Mouse (Mus musculus) MEL (cell line): ENCODE data around the gene Akap12. TPM values are rescaled to one million over a fixed set of nuclear protein-coding genes. Genes with fewer than 3 reads are reported as not detected.
A peak's percentile ranks its signal among the peaks of the same experiment; 100 is the strongest.

Experiments
- DNase-seq: peaks from one replicate; pipeline ENCODE4 v3.0.0; 2011; ENCODE audit warnings: low read depth, low spot score
- H3K27ac ChIP-seq: 2 replicates; pipeline ENCODE4 v1.5.1; 2012; ENCODE audit warnings: low read depth, mild to moderate bottlenecking, control low read depth, low read length, moderate library complexity; ENCODE audit not compliant: control insufficient read depth
- H3K27me3 ChIP-seq, 2 experiments: fragments of 150-350 bp in 1 of 2; sonication (generic) in 1 of 2; 2 replicates each; pipeline ENCODE4 v1.6.1; 2012; ENCODE audit warnings: low read length in 2 of 2, mild to moderate bottlenecking in 2 of 2, improper control_type of control experiment in 1 of 2, moderate library complexity in 1 of 2; ENCODE audit not compliant: insufficient read depth in 2 of 2, control insufficient read depth in 1 of 2
- H3K36me3 ChIP-seq, 2 experiments: 2 replicates each; pipeline ENCODE4 v1.6.1; 2012 to 2014; ENCODE audit warnings: low read length in 2 of 2, improper control_type of control experiment in 1 of 2, inconsistent platforms in 1 of 2, mild to moderate bottlenecking in 1 of 2; ENCODE audit not compliant: insufficient read depth in 2 of 2, control insufficient read depth in 1 of 2
- H3K4me1 ChIP-seq, 2 experiments: fragments of 150-350 bp in 1 of 2; sonication (generic) in 1 of 2; 2 replicates each; pipeline ENCODE4 v1.6.1; 2012; ENCODE audit warnings: low read length in 2 of 2, improper control_type of control experiment in 1 of 2, mild to moderate bottlenecking in 1 of 2; ENCODE audit not compliant: insufficient read depth in 2 of 2, control insufficient read depth in 1 of 2
- H3K4me3 ChIP-seq, 2 experiments: fragments of 150-350 bp in 1 of 2; sonication (generic) in 1 of 2; 2 replicates each; pipeline ENCODE4 v1.5.1; 2012; ENCODE audit warnings: low read depth in 2 of 2, low read length in 2 of 2, mild to moderate bottlenecking in 2 of 2, moderate library complexity in 2 of 2, control low read depth in 1 of 2, improper control_type of control experiment in 1 of 2; ENCODE audit not compliant: control insufficient read depth in 1 of 2, insufficient read depth in 1 of 2
- H3K79me2 ChIP-seq: 2 replicates; pipeline ENCODE4 v1.6.1; 2012; ENCODE audit warnings: mild to moderate bottlenecking, low read length, moderate library complexity; ENCODE audit not compliant: control insufficient read depth, poor library complexity, insufficient read depth
- H3K9ac ChIP-seq: 2 replicates; pipeline ENCODE4 v1.6.1; 2012; ENCODE audit warnings: low read depth, mild to moderate bottlenecking, control low read depth, low read length, moderate library complexity; ENCODE audit not compliant: control insufficient read depth, poor library complexity, severe bottlenecking
- H3K9me3 ChIP-seq: fragments of 150-350 bp; sonication (generic); replicated peaks from 2 replicates; pipeline ENCODE4 v1.6.1; 2012; ENCODE audit warnings: mild to moderate bottlenecking, low read length, improper control_type of control experiment, moderate library complexity; ENCODE audit not compliant: insufficient read depth
- BHLHE40 ChIP-seq: IDR thresholded peaks from 2 replicates; pipeline ENCODE4 v1.6.1; 2012; ENCODE audit warnings: low read depth, mild to moderate bottlenecking, inconsistent platforms, low read length, improper control_type of control experiment, borderline replicate concordance
- CTCF ChIP-seq, 3 experiments: IDR thresholded peaks in 2 of 3; conservative IDR thresholded peaks in 1 of 3; 2 replicates each; pipeline ENCODE4 v1.5.1; 2011 to 2012; ENCODE audit warnings: low read length in 3 of 3, low read depth in 2 of 3, mild to moderate bottlenecking in 2 of 3, improper control_type of control experiment in 1 of 3, inconsistent platforms in 1 of 3, mixed read lengths in 1 of 3, moderate library complexity in 1 of 3; ENCODE audit not compliant: control insufficient read depth in 1 of 3, insufficient read depth in 1 of 3, poor library complexity in 1 of 3, severe bottlenecking in 1 of 3
- E2F4 ChIP-seq: IDR thresholded peaks from 2 replicates; pipeline ENCODE4 v1.6.1; 2011; ENCODE audit warnings: low read depth, low read length, improper control_type of control experiment, borderline replicate concordance
- GATA1 ChIP-seq: IDR thresholded peaks from 2 replicates; pipeline ENCODE4 v1.6.1; 2011; ENCODE audit warnings: low read depth, low read length, improper control_type of control experiment
- KAT2A ChIP-seq: conservative IDR thresholded peaks from 2 replicates; pipeline ENCODE4 v1.6.1; 2012; ENCODE audit warnings: low read depth, low read length, improper control_type of control experiment, inconsistent platforms
- MAX ChIP-seq: IDR thresholded peaks from 2 replicates; pipeline ENCODE4 v1.6.1; 2011; ENCODE audit warnings: low read length, improper control_type of control experiment
- MAZ ChIP-seq: IDR thresholded peaks from 2 replicates; pipeline ENCODE4 v1.6.1; 2012; ENCODE audit warnings: low read depth, mild to moderate bottlenecking, inconsistent platforms, low read length, improper control_type of control experiment
- MEF2A ChIP-seq: IDR thresholded peaks from 2 replicates; pipeline ENCODE4 v1.6.1; 2014; ENCODE audit warnings: low read depth, mild to moderate bottlenecking, inconsistent platforms, low read length, improper control_type of control experiment; ENCODE audit not compliant: poor library complexity, insufficient replicate concordance, severe bottlenecking; ENCODE audit errors: extremely low read depth
- MYB ChIP-seq: IDR thresholded peaks from 2 replicates; pipeline ENCODE4 v1.6.1; 2011; ENCODE audit warnings: mild to moderate bottlenecking, low read depth, low read length, improper control_type of control experiment
- MYC ChIP-seq: IDR thresholded peaks from 2 replicates; pipeline ENCODE4 v1.6.1; 2011; ENCODE audit warnings: low read depth, mild to moderate bottlenecking, low read length, improper control_type of control experiment, moderate library complexity
- NRF1 ChIP-seq: IDR thresholded peaks from 2 replicates; pipeline ENCODE4 v1.6.1; 2014; ENCODE audit warnings: low read depth, mild to moderate bottlenecking, inconsistent platforms, low read length, improper control_type of control experiment, moderate library complexity; ENCODE audit not compliant: poor library complexity, insufficient read depth, severe bottlenecking
- POLR2A ChIP-seq, 2 experiments: IDR thresholded peaks; 2 replicates each; pipeline ENCODE4 v1.6.1; 2011 to 2012; ENCODE audit warnings: low read length in 2 of 2, mild to moderate bottlenecking in 2 of 2, control low read depth in 1 of 2, improper control_type of control experiment in 1 of 2, low read depth in 1 of 2, moderate library complexity in 1 of 2; ENCODE audit not compliant: control insufficient read depth in 1 of 2, insufficient read depth in 1 of 2, poor library complexity in 1 of 2
- POLR2AphosphoS2 ChIP-seq: IDR thresholded peaks from 2 replicates; pipeline ENCODE4 v1.6.1; 2011; ENCODE audit warnings: low read length, improper control_type of control experiment
- POLR2AphosphoS5 ChIP-seq: IDR thresholded peaks from 2 replicates; pipeline ENCODE4 v1.6.1; 2012; ENCODE audit warnings: low read depth, borderline replicate concordance, mild to moderate bottlenecking, inconsistent platforms, low read length, moderate library complexity, mixed read lengths
- SIN3A ChIP-seq: IDR thresholded peaks from 2 replicates; pipeline ENCODE4 v1.6.1; 2012; ENCODE audit warnings: low read length, improper control_type of control experiment, inconsistent platforms
- TAL1 ChIP-seq: IDR thresholded peaks from 2 replicates; pipeline ENCODE4 v1.6.1; 2012; ENCODE audit warnings: mild to moderate bottlenecking, inconsistent platforms, low read length, moderate library complexity, mixed read lengths
- UBTF ChIP-seq: IDR thresholded peaks from 2 replicates; pipeline ENCODE4 v1.6.1; 2012; ENCODE audit warnings: low read depth, mild to moderate bottlenecking, inconsistent platforms, low read length, improper control_type of control experiment, moderate library complexity, borderline replicate concordance; ENCODE audit not compliant: insufficient read depth
- ZC3H11A ChIP-seq: IDR thresholded peaks from 2 replicates; pipeline ENCODE4 v1.6.1; 2012; ENCODE audit warnings: low read depth, mild to moderate bottlenecking, inconsistent platforms, low read length, improper control_type of control experiment
- ZMIZ1 ChIP-seq: IDR thresholded peaks from 2 replicates; pipeline ENCODE4 v1.6.1; 2012; ENCODE audit warnings: low read depth, mild to moderate bottlenecking, inconsistent platforms, low read length, improper control_type of control experiment, moderate library complexity
- ZNF384 ChIP-seq: IDR thresholded peaks from 2 replicates; pipeline ENCODE4 v1.6.1; 2012; ENCODE audit warnings: low read depth, mild to moderate bottlenecking, inconsistent platforms, low read length, improper control_type of control experiment
- polyA plus RNA-seq, 2 experiments: library from polyadenylated mRNA; stranded (reverse) in 1 of 2; unstranded in 1 of 2; fragments of >175 nt in 1 of 2; fragments of >200 nt in 1 of 2; gene quantifications; 2 replicates each; pipeline versions ENCODE4 v1.2.1 to v1.2.4; 2012; ENCODE audit warnings: low replicate concordance in 2 of 2, low read depth in 1 of 2; ENCODE audit not compliant: insufficient read length in 2 of 2, insufficient read depth in 1 of 2, missing spikeins in 1 of 2
- total RNA-seq: library from RNA; depleted of rRNA; stranded (reverse); fragments of 300-350 nt; gene quantifications from 2 replicates; pipeline ENCODE4 v1.2.3, GENCODE M21; 2012; rRNA removed

Akap12 gene
- total RNA-seq (0.08 and 0.16 TPM in 2 replicates), polyA plus RNA-seq (under 1 TPM in 1 of 2 experiments, not detected in 1; 0.42 TPM)

DNA sequence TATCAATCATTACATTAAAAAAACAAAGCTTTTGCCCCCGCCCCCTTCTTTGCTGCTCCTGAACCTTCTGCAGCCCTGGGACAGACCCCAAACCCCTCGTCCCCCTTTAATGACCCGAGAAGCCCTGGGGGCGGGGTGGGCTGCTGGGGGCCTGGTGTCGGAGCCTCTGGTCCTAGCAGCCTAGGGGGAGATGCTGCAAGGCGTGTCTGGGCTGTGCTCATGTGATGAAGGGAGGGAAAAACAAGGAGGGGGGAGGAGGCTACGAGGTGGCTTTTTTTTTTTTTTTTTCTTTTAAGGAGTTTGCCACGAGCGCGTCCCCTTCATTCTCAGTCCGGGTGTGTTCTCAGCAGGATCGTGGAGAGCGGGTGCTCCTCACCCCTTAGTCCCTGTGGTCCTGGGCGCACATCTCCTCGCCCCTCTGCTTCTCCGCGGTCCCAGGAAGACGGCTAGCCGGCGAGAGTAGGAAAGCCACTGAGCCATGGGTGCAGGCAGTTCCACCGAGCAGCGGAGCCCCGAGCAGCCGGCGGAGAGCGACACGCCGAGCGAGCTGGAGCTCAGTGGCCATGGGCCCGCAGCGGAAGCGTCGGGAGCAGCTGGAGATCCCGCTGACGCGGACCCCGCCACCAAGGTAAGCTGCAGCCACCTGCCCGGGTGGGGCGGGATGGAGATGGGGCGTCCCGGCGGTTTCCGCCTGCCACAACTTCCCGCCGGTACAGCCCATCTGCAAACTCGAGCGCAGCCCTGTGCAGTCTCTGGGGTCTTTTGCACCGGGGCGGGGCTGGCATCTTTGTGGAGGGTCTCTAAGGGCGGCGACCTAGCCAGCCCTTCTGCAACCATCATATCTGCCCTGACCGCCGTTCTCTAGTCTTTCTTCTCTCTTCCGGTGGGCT lies at the start of gene Akap12:
TSS of gene Akap12 (plus strand) at position 340 of the 890 bp plus-strand sequence.
- Histone ChIP-seq H3K27me3 (no peaks in the 10 kb centered on the region; a peak in 1 of 4 replicates), H3K36me3 (no peaks in the 10 kb centered on the region), H3K9me3 (no peaks in the 10 kb centered on the region), H3K9ac (no peak within 1 kb of the TSS), H3K4me1 (no peaks in the 10 kb centered on the region), H3K4me3 (no peak within 1 kb of the TSS), H3K79me2 (no peaks in the 10 kb centered on the region), H3K27ac (no peak within 1 kb of the TSS)
- DNase-seq = no peak
- no peak for TF ChIP-seq CTCF (IDR thresholded peaks at IDR 0.05 in 2 of 3, conservative IDR thresholded peaks at IDR 0.05 in 1 of 3; ENCODE audit: control insufficient read depth in 1 of 3, insufficient read depth in 1 of 3, low read depth in 2 of 3, low read length in 3 of 3, poor library complexity in 1 of 3, severe bottlenecking in 1 of 3)
- TF ChIP-seq E2F4 = no peak
- TF ChIP-seq POLR2A (IDR thresholded peaks at IDR 0.05; ENCODE audit: control insufficient read depth in 1 of 2, insufficient read depth in 1 of 2, low read depth in 1 of 2, low read length in 2 of 2, poor library complexity in 1 of 2) = peak in 1 of 2 experiments; percentile 48; a peak in 1 of 4 replicates

DNA sequence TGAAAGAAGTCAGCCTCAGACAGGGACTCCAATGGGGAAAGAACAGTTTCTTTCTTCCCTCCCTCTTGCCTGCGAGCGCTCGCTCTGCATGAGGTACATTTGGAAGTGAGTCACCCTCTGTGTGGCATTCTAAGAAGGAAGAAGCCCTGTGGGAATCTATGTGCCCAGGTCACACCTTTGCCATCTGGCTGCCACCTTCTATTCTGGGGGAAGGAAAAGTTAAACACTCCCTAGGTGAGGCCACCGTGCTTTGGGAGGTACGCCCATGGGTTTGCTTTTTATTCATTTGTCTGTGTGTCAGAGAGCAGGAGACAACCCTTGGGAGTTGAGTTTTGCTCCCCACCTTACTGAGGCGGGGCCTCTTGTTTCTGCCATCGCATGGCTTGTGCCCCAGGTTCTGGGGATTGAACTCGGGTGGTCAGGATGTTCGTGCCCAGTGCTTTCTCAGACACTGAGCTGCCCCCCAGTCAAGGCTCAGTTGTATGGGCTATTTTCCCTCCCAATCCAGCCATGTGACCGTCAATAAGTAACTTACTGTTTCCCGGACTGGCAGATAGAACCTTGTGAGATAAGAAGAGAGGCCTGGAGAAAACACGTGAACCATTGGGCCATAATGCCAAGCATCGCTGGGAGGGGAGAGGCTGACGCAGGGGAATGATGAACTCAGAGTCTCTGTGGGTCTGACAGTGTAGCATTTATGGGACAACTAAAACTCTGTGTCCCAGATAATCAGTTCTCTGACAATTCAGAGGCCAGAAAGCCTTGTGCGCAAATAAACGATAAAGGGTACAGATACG lies 35.4 kb upstream of the Akap12 start:
- Histone ChIP-seq H3K27me3 (no peaks in the 10 kb centered on the region; a peak in 2 of 4 replicates), H3K4me1 (peaks cover 0 to 4% of the 10 kb centered on the region in 2 experiments; a peak in 1 of 4 replicates), H3K79me2 (no peaks in the 10 kb centered on the region), H3K9me3 (no peaks in the 10 kb centered on the region), H3K9ac (no peak overlapping the region), H3K27ac (no peak overlapping the region), H3K4me3 (no peak overlapping the region), H3K36me3 (no peaks in the 10 kb centered on the region; a peak in 1 of 4 replicates)
- DNase-seq = no peak
- no peak for TF ChIP-seq MEF2A
- no peak for TF ChIP-seq POLR2AphosphoS5
- no peak for TF ChIP-seq ZC3H11A
- TF ChIP-seq POLR2AphosphoS2 = no peak
- TF ChIP-seq UBTF = no peak
- TF ChIP-seq MYC = no peak
- TF ChIP-seq MAX = no peak
- TF ChIP-seq ZMIZ1 = no peak
- no peak for TF ChIP-seq KAT2A
- TF ChIP-seq MYB = no peak
- no peak for TF ChIP-seq NRF1
- TF ChIP-seq ZNF384 = no peak
- no peak for TF ChIP-seq TAL1
- TF ChIP-seq BHLHE40 = no peak
- no peak for TF ChIP-seq MAZ
- TF ChIP-seq GATA1 = no peak
- TF ChIP-seq SIN3A = no peak
